Mouse (Mus musculus): ENCODE measurements around the gene Bbs9. TPM values are rescaled to one million over a fixed set of nuclear protein-coding genes. Genes with fewer than 3 reads are reported as not detected.

Gene Bbs9
- total and polyA plus RNA-seq, 3 experiments = 6.9 to 9.1 (median 7.8) TPM

GRCm38 (mm10) chr9:22776246-22776961 is 300.9 kb downstream of the Bbs9 start:
- H3K9ac ChIP-seq (ENCODE audit: insufficient read depth, low read depth) = no peak overlapping the region
- no peak overlapping the region for H3K4me2 ChIP-seq (ENCODE audit: insufficient read depth, low read depth, poor library complexity, severe bottlenecking)
- no peaks in the 10 kb centered on the region for H3K79me2 ChIP-seq (replicated peaks; ENCODE audit: control insufficient read depth, extremely low read depth, insufficient read depth, poor library complexity, severe bottlenecking)
- H3K4me3 ChIP-seq (replicated peaks in 1 of 3; ENCODE audit: low read depth in 2 of 3, low read length in 2 of 3, poor library complexity in 1 of 3) = no peak overlapping the region
- H3K9me3 ChIP-seq (replicated peaks; ENCODE audit: low read length) = peaks cover 6% of the 10 kb centered on the region
- DNase-seq (ENCODE audit: extremely low read depth) = peak; percentile 7
- dilution Hi-C loops (cut with MboI; ENCODE audit: extremely low pct_ligation_motif_present, extremely low pct_unique_long_range_greater_than_20kb, low sequenced_read_pairs) = no loop called here
- H3K4me1 ChIP-seq (ENCODE audit: control insufficient read depth in 1 of 2, insufficient read depth in 2 of 2) = peaks cover 9 to 21% of the 10 kb centered on the region in 2 experiments; a peak in 3 of 4 replicates
- TF ChIP-seq BHLHE40 (IDR thresholded peaks at IDR 0.05; ENCODE audit: low read depth, low read length) = peak; percentile 22; the same call in 1 of the 2 replicates
- TF ChIP-seq SMC3 (IDR thresholded peaks at IDR 0.05; ENCODE audit: low read depth, low read length) = no peak
- in situ Hi-C loops (cut with MboI; ENCODE audit: low pct_ligation_motif_present, low pct_unique_long_range_greater_than_20kb, low sequenced_read_pairs) = no loop called here
- no peaks in the 10 kb centered on the region for H3K36me3 ChIP-seq (replicated peaks in 1 of 2; ENCODE audit: control insufficient read depth in 1 of 2, insufficient read depth in 1 of 2, low read length in 1 of 2)
- no peaks in the 10 kb centered on the region for H3K27me3 ChIP-seq (replicated peaks)
- H3K27ac ChIP-seq (ENCODE audit: insufficient read depth, low read depth) = no peak overlapping the region

DNA sequence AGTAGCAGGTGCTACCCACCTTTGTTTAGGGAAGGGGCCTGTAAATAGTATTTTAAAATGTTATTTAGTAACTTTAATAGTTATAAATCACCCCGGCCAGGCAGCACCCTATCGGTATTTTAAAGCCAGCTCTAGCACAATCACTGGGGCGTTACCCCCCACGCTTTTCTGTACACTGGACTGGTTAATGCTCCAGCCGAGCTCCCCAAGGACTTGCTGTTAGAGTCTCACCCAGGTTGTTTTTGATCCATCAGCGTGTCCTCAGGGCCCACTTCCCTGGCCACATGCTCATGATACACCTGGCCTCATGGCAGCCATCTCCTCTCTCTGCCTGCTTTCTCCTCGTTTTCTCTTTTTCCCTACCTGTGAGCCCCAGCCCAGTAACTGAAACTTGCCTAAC is 301.9 kb downstream of the Bbs9 start:
- Histone ChIP-seq H3K4me3 (replicated peaks in 1 of 3; ENCODE audit: low read depth in 2 of 3, low read length in 2 of 3, poor library complexity in 1 of 3) (no peak overlapping the region), H3K9me3 (replicated peaks; ENCODE audit: low read length) (peaks cover 6% of the 10 kb centered on the region), H3K79me2 (replicated peaks; ENCODE audit: control insufficient read depth, extremely low read depth, insufficient read depth, poor library complexity, severe bottlenecking) (no peaks in the 10 kb centered on the region), H3K9ac (ENCODE audit: insufficient read depth, low read depth) (no peak overlapping the region), H3K27me3 (replicated peaks) (no peaks in the 10 kb centered on the region), H3K36me3 (replicated peaks in 1 of 2; ENCODE audit: control insufficient read depth in 1 of 2, insufficient read depth in 1 of 2, low read length in 1 of 2) (no peaks in the 10 kb centered on the region), H3K4me1 (ENCODE audit: control insufficient read depth in 1 of 2, insufficient read depth in 2 of 2) (peaks cover 9 to 17% of the 10 kb centered on the region in 2 experiments; a peak in 3 of 4 replicates), H3K27ac (ENCODE audit: insufficient read depth, low read depth) (no peak overlapping the region), H3K4me2 (ENCODE audit: insufficient read depth, low read depth, poor library complexity, severe bottlenecking) (no peak overlapping the region)
- no peak for DNase-seq (ENCODE audit: extremely low read depth)
- in situ Hi-C loops (cut with MboI; ENCODE audit: low pct_ligation_motif_present, low pct_unique_long_range_greater_than_20kb, low sequenced_read_pairs) = no loop called here
- no peak for TF ChIP-seq MAFK (IDR thresholded peaks at IDR 0.05; ENCODE audit: insufficient replicate concordance, low read length)
- TF ChIP-seq TCF12 (IDR thresholded peaks at IDR 0.05; ENCODE audit: low read depth, low read length) = no peak
- TF ChIP-seq TBP (conservative IDR thresholded peaks at IDR 0.05; ENCODE audit: low read depth, low read length) = no peak
- TF ChIP-seq RCOR1 (conservative IDR thresholded peaks at IDR 0.05; ENCODE audit: low read depth, low read length) = no peak
- no peak for TF ChIP-seq ZC3H11A (IDR thresholded peaks at IDR 0.05; ENCODE audit: low read depth, low read length)
- TF ChIP-seq JUN (IDR thresholded peaks at IDR 0.05; ENCODE audit: insufficient read depth, low read depth, low read length) = no peak
- TF ChIP-seq CTCF (conservative IDR thresholded peaks at IDR 0.05 in 1 of 2, IDR thresholded peaks at IDR 0.05 in 1 of 2; ENCODE audit: low read depth in 2 of 2, low read length in 2 of 2) = no peak
- TF ChIP-seq USF1 (IDR thresholded peaks at IDR 0.05; ENCODE audit: low read depth, low read length) = no peak
- no peak for TF ChIP-seq ZMIZ1 (IDR thresholded peaks at IDR 0.05; ENCODE audit: low read depth, low read length)
- dilution Hi-C loops (cut with MboI; ENCODE audit: extremely low pct_ligation_motif_present, extremely low pct_unique_long_range_greater_than_20kb, low sequenced_read_pairs) = no loop called here

GRCm38 (mm10) chr9:22779631-22780030 is 304.1 kb downstream of the Bbs9 start:
- no peak overlapping the region for H3K9ac ChIP-seq (ENCODE audit: insufficient read depth, low read depth)
- no peaks in the 10 kb centered on the region for H3K79me2 ChIP-seq (replicated peaks; ENCODE audit: control insufficient read depth, extremely low read depth, insufficient read depth, poor library complexity, severe bottlenecking)
- H3K27ac ChIP-seq (ENCODE audit: insufficient read depth, low read depth) = no peak overlapping the region
- H3K36me3 ChIP-seq (replicated peaks in 1 of 2; ENCODE audit: control insufficient read depth in 1 of 2, insufficient read depth in 1 of 2, low read length in 1 of 2) = no peaks in the 10 kb centered on the region
- H3K4me1 ChIP-seq (ENCODE audit: control insufficient read depth in 1 of 2, insufficient read depth in 2 of 2) = peaks cover 4 to 10% of the 10 kb centered on the region in 2 experiments; a peak in 2 of 4 replicates
- in situ Hi-C loops (cut with MboI; ENCODE audit: low pct_ligation_motif_present, low pct_unique_long_range_greater_than_20kb, low sequenced_read_pairs) (no loop called here), dilution Hi-C loops (cut with MboI; ENCODE audit: extremely low pct_ligation_motif_present, extremely low pct_unique_long_range_greater_than_20kb, low sequenced_read_pairs) (no loop called here)
- no peaks in the 10 kb centered on the region for H3K27me3 ChIP-seq (replicated peaks)
- H3K9me3 ChIP-seq (replicated peaks; ENCODE audit: low read length) = no peaks in the 10 kb centered on the region
- H3K4me3 ChIP-seq (replicated peaks in 1 of 3; ENCODE audit: low read depth in 2 of 3, low read length in 2 of 3, poor library complexity in 1 of 3) = no peak overlapping the region
- no peak for DNase-seq (ENCODE audit: extremely low read depth)
- H3K4me2 ChIP-seq (ENCODE audit: insufficient read depth, low read depth, poor library complexity, severe bottlenecking) = no peak overlapping the region
- TF ChIP-seq SIN3A (IDR thresholded peaks at IDR 0.05; ENCODE audit: low read length) (no peak), ETS1 (conservative IDR thresholded peaks at IDR 0.05; ENCODE audit: low read depth, low read length) (no peak), NELFE (IDR thresholded peaks at IDR 0.05; ENCODE audit: low read depth, low read length) (no peak), UBTF (IDR thresholded peaks at IDR 0.05; ENCODE audit: low read depth, low read length) (no peak), MEF2A (IDR thresholded peaks at IDR 0.05; ENCODE audit: borderline replicate concordance, low read depth, low read length) (no peak), ZMIZ1 (IDR thresholded peaks at IDR 0.05; ENCODE audit: low read depth, low read length) (no peak), CHD2 (IDR thresholded peaks at IDR 0.05; ENCODE audit: low read length) (no peak), MAZ (IDR thresholded peaks at IDR 0.05; ENCODE audit: low read depth, low read length) (no peak), E2F4 (IDR thresholded peaks at IDR 0.05; ENCODE audit: insufficient replicate concordance, low read depth, low read length) (no peak), ZNF384 (IDR thresholded peaks at IDR 0.05; ENCODE audit: low read depth, low read length) (no peak), JUND (conservative IDR thresholded peaks at IDR 0.05; ENCODE audit: low read depth, low read length) (no peak), MAX (IDR thresholded peaks at IDR 0.05; ENCODE audit: low read length) (no peak), TBP (conservative IDR thresholded peaks at IDR 0.05; ENCODE audit: low read depth, low read length) (no peak), ZC3H11A (IDR thresholded peaks at IDR 0.05; ENCODE audit: low read depth, low read length) (no peak), PAX5 (IDR thresholded peaks at IDR 0.05; ENCODE audit: low read length) (no peak), ELF1 (IDR thresholded peaks at IDR 0.05; ENCODE audit: low read depth, low read length) (no peak), CTCF (conservative IDR thresholded peaks at IDR 0.05 in 1 of 2, IDR thresholded peaks at IDR 0.05 in 1 of 2; ENCODE audit: low read depth in 2 of 2, low read length in 2 of 2) (no peak), BHLHE40 (IDR thresholded peaks at IDR 0.05; ENCODE audit: low read depth, low read length) (no peak)
